Mouse (Mus musculus) thymus, postnatal 25 days (tissue): ENCODE data around the gene Ptpn6.

Source experiments
- DNase-seq: peaks from one replicate; pipeline ENCODE4 v3.0.0; 2022

The Ptpn6 gene

DNA sequence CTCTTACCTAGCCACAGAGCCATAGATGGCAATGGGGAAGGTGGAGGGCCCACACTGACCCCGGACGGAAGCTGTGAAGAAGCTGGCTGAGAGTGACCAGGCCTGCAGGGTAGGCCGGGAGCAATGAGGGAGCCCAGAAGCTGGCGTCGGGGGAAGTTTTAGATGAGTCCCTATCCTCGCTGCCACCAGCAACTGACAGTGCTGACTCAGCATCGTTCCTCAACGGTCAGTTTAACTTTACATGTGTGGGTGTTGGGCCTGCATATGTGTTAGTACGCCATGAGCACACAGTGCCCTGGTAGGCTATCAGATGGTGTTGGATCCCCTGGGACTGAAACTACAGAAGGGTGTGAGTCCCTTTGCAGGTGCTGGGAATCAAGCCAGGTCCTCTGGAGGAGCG, 14.0 kb downstream of the Ptpn6 start:
- DNase-seq: no peak

GRCm38 (mm10) chr6:124723541-124723940, 15.0 kb downstream of the Ptpn6 start:
- DNase-seq: no peak

- DNase-seq: no peak
Measured at GRCm38 (mm10) chr6:124722876-124723473, 15.5 kb downstream of the Ptpn6 start.

GRCm38 (mm10) chr6:124720904-124721303, 17.6 kb downstream of the Ptpn6 start:
- DNase-seq: peak; percentile 59

- no peak for DNase-seq
Measured at GRCm38 (mm10) chr6:124719354-124719978, 19.0 kb downstream of the Ptpn6 start.

DNA sequence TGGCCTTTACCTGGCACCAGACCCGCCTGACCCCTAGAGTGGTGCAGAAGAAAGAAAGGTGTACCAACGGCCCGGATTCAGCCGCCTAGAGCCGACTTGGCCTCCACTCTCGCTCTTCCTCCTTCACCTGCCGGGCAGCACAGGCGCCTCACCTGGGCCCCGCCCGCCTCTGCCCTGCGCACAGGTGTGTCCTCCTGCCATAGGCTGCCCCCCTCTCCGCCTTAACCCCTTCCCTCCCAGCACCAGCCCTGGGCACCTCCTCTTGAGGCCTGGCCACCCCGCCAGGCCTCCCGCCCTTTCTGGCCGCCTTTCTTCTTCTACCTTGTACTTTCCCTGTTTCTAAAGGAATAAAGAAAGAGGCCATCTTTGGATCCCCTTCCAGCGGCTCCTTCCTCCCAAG, 19.8 kb downstream of the Ptpn6 start:
- DNase-seq: no peak

DNA sequence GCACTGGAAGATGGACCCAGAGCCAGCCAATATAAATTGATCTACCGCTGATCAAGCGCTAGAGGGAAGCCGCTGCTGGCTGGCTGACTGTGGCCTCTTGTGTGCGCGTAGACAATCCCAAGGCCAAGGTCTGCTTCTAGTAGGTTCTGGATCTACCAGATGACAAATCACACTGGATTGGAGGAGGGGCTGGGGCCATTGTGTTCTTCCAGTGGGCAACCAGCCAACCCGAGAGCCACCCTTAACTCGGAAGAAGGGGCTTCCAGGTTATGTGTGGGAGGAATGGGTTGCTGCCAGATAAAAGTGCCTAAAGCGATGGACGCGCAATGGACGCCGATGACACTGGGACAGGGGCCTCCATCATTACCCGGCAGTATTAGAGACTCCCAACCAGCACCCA, 20.5 kb downstream of the Ptpn6 start:
- no peak for DNase-seq

DNA sequence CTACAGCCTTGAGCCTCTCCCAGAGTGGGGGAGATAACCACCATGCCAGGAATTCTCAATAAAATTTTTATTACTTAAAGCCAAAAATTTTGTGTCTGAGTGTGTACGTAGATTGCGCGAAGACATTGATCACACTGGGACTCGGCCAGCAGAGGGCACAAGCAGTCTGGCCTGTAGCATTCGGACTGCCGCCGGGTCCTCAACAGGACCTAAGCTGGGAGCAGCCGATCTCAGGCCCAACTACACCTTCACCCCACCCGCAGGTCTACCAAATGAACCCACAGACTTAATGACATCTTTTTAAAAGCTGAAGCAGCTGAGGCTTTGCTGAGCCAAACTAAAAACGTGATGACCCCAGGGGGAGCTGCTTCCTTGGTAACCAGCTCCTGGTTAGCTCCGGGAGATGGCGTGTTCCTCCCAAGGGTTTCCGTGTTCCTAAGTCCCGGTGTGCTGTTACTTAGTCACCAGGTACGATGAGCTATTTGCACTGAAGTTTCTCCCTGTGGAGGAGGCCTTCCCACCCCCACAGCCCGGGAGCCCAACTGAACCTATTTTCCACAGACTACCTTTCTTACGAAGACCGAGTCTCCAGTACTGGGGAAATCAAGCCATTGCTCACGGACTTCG, 21.5 kb downstream of the Ptpn6 start:
- peak; percentile 62 for DNase-seq

GRCm38 (mm10) chr6:124712918-124713317, 25.6 kb downstream of the Ptpn6 start:
- DNase-seq: no peak

DNA sequence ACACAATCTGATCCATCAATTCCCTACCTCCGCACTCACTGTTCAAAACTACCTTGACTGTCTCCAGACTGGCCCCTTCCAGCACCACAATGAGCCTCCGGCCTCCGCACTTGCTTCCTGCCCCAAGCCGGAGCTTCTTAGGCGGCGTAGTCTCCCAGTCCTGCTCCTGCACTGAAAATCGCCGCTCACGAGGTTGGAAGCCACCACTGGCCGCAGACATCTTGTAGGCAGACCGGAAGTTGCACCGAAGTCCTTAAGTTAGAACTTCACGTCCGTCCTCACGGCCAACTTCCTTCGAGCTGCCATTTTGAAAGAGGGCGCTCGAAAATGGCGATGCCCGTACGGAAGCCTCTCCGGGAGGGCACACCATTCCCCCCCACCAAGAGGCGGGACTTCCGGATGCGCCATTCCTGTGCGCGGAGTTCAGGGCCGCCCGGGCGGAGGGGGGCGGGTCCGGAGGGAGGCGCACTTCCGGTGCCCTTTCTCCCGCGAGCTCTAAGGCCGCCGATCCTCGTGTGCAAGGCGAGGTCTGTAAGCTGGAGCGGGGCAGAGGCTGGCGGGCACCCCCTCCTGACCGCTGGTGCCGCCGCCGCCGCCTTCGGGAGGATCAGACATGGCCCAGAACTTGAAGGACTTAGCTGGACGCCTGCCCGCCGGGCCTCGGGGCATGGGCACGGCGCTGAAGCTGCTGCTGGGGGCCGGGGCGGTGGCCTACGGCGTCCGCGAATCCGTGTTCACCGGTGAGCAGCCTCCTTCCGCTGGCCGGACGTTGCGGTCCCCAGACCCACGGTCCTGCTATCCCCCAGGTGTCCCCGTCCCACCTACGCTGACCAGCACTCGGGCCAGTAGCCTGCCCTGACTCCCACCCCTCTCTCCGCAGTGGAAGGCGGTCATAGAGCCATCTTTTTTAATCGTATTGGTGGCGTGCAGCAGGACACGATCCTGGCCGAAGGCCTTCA, 26.4 kb downstream of the Ptpn6 start, which contains the start of the genes Emg1 and Phb2:
Gene Emg1, minus strand, starts transcription at position 355 of the 959 bp plus-strand sequence.
Gene Phb2, plus strand, starts transcription at position 513 of the 959 bp plus-strand sequence.
- peak; percentile 98 for DNase-seq

DNA sequence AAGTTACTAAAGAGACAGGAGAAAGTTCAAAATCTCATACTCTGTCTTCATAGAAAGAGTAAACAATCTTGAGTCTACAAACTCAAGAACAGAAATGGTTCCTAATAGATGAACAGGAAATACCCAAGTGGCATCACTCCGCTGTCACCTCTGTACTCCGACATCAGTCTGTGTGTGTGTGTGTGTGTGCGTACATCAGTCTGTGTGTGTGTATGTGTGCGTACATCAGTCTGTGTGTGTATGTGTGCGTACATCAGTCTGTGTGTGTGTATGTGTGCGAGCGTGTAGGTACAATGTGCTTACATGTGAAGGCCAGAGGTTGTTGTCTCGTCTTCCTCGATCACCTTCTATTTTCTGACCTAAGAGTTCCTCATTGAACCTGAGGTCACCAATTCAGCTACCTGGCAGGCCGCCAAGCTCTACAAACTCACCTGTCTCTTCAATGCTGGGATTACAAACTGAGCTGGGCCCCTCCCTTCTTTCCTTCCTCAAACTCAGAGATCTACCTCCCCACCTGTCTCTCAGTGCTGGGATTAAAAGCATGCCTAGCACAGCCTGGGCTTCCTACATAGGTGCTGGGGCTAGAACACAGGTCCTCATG, 30.1 kb downstream of the Ptpn6 start:
- DNase-seq: no peak

DNA sequence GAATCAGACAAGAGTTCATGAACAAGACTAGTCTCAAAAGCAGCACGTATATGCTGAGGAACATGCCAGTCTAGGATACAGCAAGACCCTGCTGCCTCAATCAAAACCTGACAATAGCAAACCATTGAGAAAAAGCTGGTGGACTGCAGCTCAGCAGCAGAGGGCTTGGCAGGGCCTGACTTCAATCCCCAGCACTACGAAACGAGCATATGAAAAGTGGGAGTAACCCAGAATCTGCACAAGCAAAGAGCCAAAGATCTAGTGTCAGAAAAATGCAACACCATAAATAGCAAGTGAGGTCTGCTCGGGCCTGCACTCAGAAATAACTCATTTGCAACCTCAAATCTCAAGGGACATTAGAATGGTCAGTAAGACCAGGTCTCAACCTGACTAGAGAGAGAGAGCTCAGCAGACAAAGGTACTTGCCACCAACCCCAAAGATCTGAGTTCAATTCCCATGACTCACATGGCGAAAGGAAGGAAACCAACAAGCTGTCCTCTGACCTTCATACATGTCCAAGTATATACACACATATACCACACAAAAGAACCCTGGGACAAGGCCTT, 32.4 kb downstream of the Ptpn6 start:
- no peak for DNase-seq

GRCm38 (mm10) chr6:124704417-124704816, 34.1 kb downstream of the Ptpn6 start:
- no peak for DNase-seq

- no peak for DNase-seq
Measured at GRCm38 (mm10) chr6:124703789-124704188, 34.7 kb downstream of the Ptpn6 start.

DNA sequence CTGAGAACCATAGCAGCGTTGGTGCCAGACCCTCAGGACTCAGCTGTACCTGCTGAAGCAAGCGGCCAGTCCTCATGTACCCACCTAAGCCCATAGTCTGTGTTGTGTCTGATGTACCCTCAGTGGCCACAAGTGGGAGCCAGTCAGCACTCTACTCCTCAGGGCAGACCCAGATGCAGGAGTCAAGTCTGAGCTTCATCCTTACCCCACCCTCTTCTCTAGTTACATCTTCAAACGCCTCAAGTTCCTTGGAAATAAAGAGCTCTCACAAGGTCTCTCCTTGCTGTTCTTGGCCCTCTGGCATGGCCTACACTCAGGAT, 35.8 kb downstream of the Ptpn6 start:
- peak; percentile 86 for DNase-seq

DNA sequence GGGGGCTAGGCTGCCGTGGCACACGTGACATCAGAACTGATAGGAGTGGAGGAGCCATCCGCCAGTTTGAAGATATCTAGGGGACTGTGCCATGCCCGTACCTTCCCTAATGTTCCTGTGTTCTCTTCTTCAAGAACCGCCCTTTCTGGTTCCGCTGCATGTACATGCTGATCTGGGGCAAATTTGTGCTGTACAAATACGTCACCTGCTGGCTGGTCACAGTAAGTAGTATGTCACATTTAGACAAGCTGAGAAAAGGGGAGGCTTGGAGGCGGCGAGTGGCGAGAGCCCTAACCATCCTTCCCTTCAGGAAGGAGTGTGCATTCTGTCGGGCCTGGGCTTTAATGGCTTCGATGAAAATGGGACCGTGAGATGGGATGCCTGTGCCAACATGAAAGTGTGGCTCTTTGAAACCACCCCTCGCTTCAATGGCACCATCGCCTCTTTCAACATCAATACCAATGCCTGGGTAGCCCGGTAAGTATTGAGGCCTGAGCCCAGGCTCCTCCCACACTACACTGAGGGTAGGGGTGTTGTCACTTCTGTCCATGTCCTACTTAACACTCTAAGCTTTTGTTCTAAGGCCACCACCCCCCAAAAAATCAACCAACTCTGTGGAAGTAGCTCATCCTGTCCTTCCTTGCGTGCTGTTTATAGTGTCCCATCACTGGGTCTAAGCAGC, 36.3 kb downstream of the Ptpn6 start:
- no peak for DNase-seq

- peak; percentile 61 for DNase-seq
Measured at GRCm38 (mm10) chr6:124701338-124701737, 37.2 kb downstream of the Ptpn6 start.

- no peak for DNase-seq
Measured at GRCm38 (mm10) chr6:124699962-124700610, 38.4 kb downstream of the Ptpn6 start.

GRCm38 (mm10) chr6:124699366-124699765, 39.1 kb downstream of the Ptpn6 start:
- DNase-seq: no peak

DNA sequence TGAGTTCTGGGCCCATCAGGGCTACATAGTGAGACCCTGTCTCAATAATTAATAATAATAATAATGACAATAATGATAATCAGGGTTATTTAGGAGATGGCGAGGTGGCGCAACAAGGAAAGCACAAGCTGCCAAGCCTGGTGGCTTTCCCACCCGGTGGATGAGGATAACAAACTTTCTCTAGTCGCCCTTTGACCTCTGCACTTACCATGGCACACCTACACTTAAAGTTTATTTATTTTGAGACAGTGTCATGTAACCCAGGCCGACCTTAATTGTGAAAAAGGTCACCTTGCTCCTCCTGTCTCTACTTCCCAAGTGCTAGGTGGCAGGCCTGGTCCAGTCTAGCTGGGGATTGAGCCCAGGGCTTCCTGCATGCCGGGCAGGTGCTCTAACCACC, 39.8 kb downstream of the Ptpn6 start:
- no peak for DNase-seq

DNA sequence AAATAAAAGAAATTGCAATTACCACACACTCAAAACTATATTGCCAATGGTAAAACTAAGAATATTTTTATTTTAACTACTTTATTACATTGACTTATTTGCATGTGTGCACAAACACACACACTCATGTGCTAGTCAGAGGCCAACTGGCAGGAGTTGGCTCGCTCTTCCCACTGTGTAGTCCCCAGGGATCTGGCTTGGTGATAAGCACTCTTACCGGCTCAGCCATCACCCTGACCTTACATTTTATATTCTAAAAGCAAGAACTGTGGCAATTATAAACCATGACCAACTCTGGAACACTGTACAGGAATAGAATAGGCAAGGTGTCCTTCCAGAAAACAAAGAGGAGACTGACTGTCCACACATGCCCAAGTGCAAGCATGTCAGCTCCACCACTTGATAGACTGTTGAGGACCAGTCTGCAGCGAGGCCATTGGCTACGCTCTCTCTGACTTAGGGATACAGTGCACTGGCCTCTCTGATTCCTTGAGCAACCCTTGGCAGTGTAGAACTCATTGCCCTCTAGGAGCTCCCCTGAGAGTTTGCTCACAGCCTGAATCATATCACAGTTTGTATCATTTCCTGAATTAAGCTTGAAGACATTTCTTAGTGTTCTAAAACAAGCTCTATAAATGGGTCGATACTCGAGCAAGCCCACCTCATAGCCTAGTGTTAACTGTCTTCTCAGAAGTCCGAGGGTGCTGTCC, 41.9 kb downstream of the Ptpn6 start:
- no peak for DNase-seq
